Mouse (Mus musculus): ENCODE data around the gene Got1. TPM values are rescaled to one million over a fixed set of nuclear protein-coding genes. Genes with fewer than 3 reads are reported as not detected.

Got1 gene
- total and polyA plus RNA-seq, 3 experiments = 131 to 228 (median 176) TPM

DNA sequence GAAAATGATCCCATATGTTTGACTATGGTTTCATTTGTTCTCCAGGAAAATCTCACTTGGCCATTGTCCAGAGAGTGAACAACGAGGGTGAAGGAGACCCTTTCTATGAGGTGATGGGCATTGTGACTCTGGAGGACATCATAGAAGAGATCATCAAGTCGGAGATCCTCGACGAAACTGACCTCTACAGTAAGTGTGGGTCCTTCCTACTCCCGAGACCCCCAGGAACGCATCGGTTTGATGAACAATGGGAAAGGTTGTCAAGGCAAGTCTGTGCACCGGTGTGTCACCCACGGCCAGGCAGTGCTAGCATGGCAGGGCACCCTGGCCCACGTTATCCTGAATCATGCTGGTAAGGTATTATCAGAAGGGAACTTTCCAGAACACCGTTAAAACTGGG is 59.3 kb downstream of the Got1 start:
- Histone ChIP-seq H3K4me2 (ENCODE audit: insufficient read depth, low read depth, poor library complexity, severe bottlenecking) (no peak overlapping the region), H3K79me2 (replicated peaks; ENCODE audit: control insufficient read depth, extremely low read depth, insufficient read depth, poor library complexity, severe bottlenecking) (no peaks in the 10 kb centered on the region), H3K27me3 (replicated peaks) (no peaks in the 10 kb centered on the region), H3K9me3 (replicated peaks; ENCODE audit: low read length) (peaks cover 2% of the 10 kb centered on the region), H3K4me3 (replicated peaks in 1 of 3; ENCODE audit: low read depth in 2 of 3, low read length in 2 of 3, poor library complexity in 1 of 3) (no peak overlapping the region), H3K27ac (ENCODE audit: insufficient read depth, low read depth) (no peak overlapping the region), H3K36me3 (replicated peaks in 1 of 2; ENCODE audit: control insufficient read depth in 1 of 2, insufficient read depth in 1 of 2, low read length in 1 of 2) (no peaks in the 10 kb centered on the region), H3K4me1 (ENCODE audit: control insufficient read depth in 1 of 2, insufficient read depth in 2 of 2) (peaks cover 2 to 33% of the 10 kb centered on the region in 2 experiments; a peak in 2 of 4 replicates), H3K9ac (ENCODE audit: insufficient read depth, low read depth) (no peak overlapping the region)
- no peak for DNase-seq (ENCODE audit: extremely low read depth)
- dilution Hi-C loops (cut with MboI; ENCODE audit: extremely low pct_ligation_motif_present, extremely low pct_unique_long_range_greater_than_20kb, low sequenced_read_pairs) (no loop called here), in situ Hi-C loops (cut with MboI; ENCODE audit: low pct_ligation_motif_present, low pct_unique_long_range_greater_than_20kb, low sequenced_read_pairs) (no loop called here)
- TF ChIP-seq ZNF384 (IDR thresholded peaks at IDR 0.05; ENCODE audit: low read depth, low read length) (no peak), PAX5 (IDR thresholded peaks at IDR 0.05; ENCODE audit: low read length) (no peak)

DNA sequence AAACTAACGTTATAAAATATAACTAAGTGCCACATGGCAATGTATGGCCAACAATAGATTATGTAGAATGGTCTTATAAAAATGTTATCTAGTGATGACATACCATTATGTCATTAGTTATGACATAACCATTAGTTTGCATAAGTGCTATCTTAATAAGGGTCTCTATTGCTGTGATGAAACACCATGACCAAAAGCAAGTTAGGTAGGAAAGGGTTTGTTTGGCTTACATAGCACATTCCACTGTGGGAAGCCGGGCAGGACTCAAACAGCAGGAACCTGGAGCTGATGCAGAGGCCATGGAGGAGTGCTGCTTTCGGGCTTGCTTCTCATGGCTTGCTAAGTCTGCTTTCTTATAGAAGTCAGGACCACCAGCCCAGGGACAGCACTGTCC is 60.1 kb downstream of the Got1 start:
- dilution Hi-C loops (cut with MboI; ENCODE audit: extremely low pct_ligation_motif_present, extremely low pct_unique_long_range_greater_than_20kb, low sequenced_read_pairs) (no loop called here), in situ Hi-C loops (cut with MboI; ENCODE audit: low pct_ligation_motif_present, low pct_unique_long_range_greater_than_20kb, low sequenced_read_pairs) (no loop called here)
- Histone ChIP-seq H3K4me1 (ENCODE audit: control insufficient read depth in 1 of 2, insufficient read depth in 2 of 2) (peaks cover 2 to 25% of the 10 kb centered on the region in 2 experiments; a peak in 2 of 4 replicates), H3K4me2 (ENCODE audit: insufficient read depth, low read depth, poor library complexity, severe bottlenecking) (no peak overlapping the region), H3K27me3 (replicated peaks) (no peaks in the 10 kb centered on the region), H3K9me3 (replicated peaks; ENCODE audit: low read length) (peaks cover 2% of the 10 kb centered on the region), H3K36me3 (replicated peaks in 1 of 2; ENCODE audit: control insufficient read depth in 1 of 2, insufficient read depth in 1 of 2, low read length in 1 of 2) (no peaks in the 10 kb centered on the region), H3K4me3 (replicated peaks in 1 of 3; ENCODE audit: low read depth in 2 of 3, low read length in 2 of 3, poor library complexity in 1 of 3) (no peak overlapping the region), H3K27ac (ENCODE audit: insufficient read depth, low read depth) (no peak overlapping the region), H3K9ac (ENCODE audit: insufficient read depth, low read depth) (no peak overlapping the region), H3K79me2 (replicated peaks; ENCODE audit: control insufficient read depth, extremely low read depth, insufficient read depth, poor library complexity, severe bottlenecking) (no peaks in the 10 kb centered on the region)
- TF ChIP-seq POLR2AphosphoS2 (IDR thresholded peaks at IDR 0.05; ENCODE audit: low read depth, low read length) = no peak
- TF ChIP-seq NELFE (IDR thresholded peaks at IDR 0.05; ENCODE audit: low read depth, low read length) = no peak
- TF ChIP-seq MAFK (IDR thresholded peaks at IDR 0.05; ENCODE audit: insufficient replicate concordance, low read length) = no peak
- TF ChIP-seq ZNF384 (IDR thresholded peaks at IDR 0.05; ENCODE audit: low read depth, low read length) = no peak
- TF ChIP-seq MYC (IDR thresholded peaks at IDR 0.05; ENCODE audit: low read depth, low read length) = no peak
- TF ChIP-seq SIN3A (IDR thresholded peaks at IDR 0.05; ENCODE audit: low read length) = no peak
- no peak for TF ChIP-seq ZKSCAN1 (IDR thresholded peaks at IDR 0.05; ENCODE audit: borderline replicate concordance, low read depth, low read length)
- no peak for TF ChIP-seq JUN (IDR thresholded peaks at IDR 0.05; ENCODE audit: insufficient read depth, low read depth, low read length)
- TF ChIP-seq MXI1 (IDR thresholded peaks at IDR 0.05; ENCODE audit: low read depth, low read length) = no peak
- no peak for TF ChIP-seq SMC3 (IDR thresholded peaks at IDR 0.05; ENCODE audit: low read depth, low read length)
- DNase-seq (ENCODE audit: extremely low read depth) = no peak

DNA sequence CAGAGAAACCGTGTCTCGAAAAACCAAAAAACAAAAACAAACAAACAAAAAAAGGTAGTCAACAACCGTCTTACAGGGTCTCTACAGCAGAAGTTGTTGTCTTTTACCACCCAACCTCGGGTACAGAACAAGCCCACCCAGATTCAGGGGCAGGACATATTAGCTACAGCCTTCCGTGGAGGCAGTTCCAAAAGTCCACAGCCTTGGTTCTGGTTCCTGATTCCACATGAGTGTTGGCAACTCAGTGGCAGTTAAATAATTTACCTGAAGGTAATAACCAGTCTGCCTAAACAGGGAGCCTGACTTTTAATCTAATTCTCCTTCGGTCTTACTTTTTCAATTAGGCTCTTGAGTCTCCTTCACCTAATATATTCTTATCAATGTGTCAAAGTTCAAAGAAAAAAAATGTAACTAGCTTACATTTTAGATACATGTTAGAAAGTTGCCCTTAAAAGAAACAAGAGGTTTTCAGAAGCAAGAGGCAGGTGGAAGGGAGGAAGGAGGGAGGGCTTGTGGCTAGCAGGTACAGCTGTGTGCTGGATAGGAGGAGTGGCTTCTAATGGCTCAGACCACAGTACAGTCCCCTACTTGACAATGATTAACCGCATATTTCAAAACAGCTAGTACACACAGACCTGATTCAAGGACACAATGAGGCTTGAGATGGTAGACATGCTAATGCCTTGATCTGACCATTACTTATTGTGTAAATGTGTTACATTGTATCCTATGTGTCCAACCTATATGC is 60.7 kb downstream of the Got1 start:
- DNase-seq (ENCODE audit: extremely low read depth) = no peak
- Histone ChIP-seq H3K27ac (ENCODE audit: insufficient read depth, low read depth) (no peak overlapping the region), H3K9me3 (replicated peaks; ENCODE audit: low read length) (peaks cover 2% of the 10 kb centered on the region), H3K79me2 (replicated peaks; ENCODE audit: control insufficient read depth, extremely low read depth, insufficient read depth, poor library complexity, severe bottlenecking) (no peaks in the 10 kb centered on the region), H3K9ac (ENCODE audit: insufficient read depth, low read depth) (no peak overlapping the region), H3K4me2 (ENCODE audit: insufficient read depth, low read depth, poor library complexity, severe bottlenecking) (no peak overlapping the region), H3K36me3 (replicated peaks in 1 of 2; ENCODE audit: control insufficient read depth in 1 of 2, insufficient read depth in 1 of 2, low read length in 1 of 2) (no peaks in the 10 kb centered on the region), H3K4me3 (replicated peaks in 1 of 3; ENCODE audit: low read depth in 2 of 3, low read length in 2 of 3, poor library complexity in 1 of 3) (no peak overlapping the region), H3K4me1 (ENCODE audit: control insufficient read depth in 1 of 2, insufficient read depth in 2 of 2) (peaks cover 2 to 20% of the 10 kb centered on the region in 2 experiments; a peak in 2 of 4 replicates), H3K27me3 (replicated peaks) (no peaks in the 10 kb centered on the region)
- in situ Hi-C loops (cut with MboI; ENCODE audit: low pct_ligation_motif_present, low pct_unique_long_range_greater_than_20kb, low sequenced_read_pairs) (no loop called here), dilution Hi-C loops (cut with MboI; ENCODE audit: extremely low pct_ligation_motif_present, extremely low pct_unique_long_range_greater_than_20kb, low sequenced_read_pairs) (no loop called here)
- TF ChIP-seq MAX (IDR thresholded peaks at IDR 0.05; ENCODE audit: low read length) = no peak
- TF ChIP-seq USF1 (IDR thresholded peaks at IDR 0.05; ENCODE audit: low read depth, low read length) = no peak
